Mouse (Mus musculus): ENCODE measurements at regions not wholly inside any gene's neighbourhood (a gene's known extent, or its start where the extent isn't known, plus 50 kb on each side); places are given as distances from the start of the nearest gene placed in this dataset.

DNA sequence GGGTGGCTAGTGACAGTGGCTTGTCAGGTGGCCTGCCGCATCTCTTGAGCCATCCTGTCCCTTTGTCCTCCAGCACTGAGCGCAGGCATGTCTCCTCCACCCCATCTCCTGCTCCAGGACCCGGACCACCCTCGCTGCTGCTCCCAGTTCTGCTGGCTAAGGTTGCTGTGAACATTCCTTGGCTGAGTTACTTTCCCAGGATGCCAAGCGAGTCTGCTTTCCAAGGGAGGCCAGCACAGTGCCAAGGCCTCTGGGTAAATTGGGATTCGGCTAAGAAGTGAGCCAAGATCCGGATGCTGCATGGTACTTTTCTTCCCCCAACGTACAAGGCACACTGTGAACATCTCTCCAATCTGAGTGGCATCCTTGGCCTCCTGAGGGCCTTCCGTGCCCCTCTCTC is 144.3 kb downstream of the Kif26a start:
- Histone ChIP-seq H3K9me3 (replicated peaks; ENCODE audit: control insufficient read depth, low read length) (no peaks in the 10 kb centered on the region), H3K4me2 (ENCODE audit: low read depth, low read length) (no peak overlapping the region), H3K36me3 (ENCODE audit: control insufficient read depth, insufficient read depth) (no peaks in the 10 kb centered on the region), H3K27ac (ENCODE audit: low read length) (no peak overlapping the region), H3K9ac (ENCODE audit: low read length) (no peak overlapping the region), H3K4me3 (ENCODE audit: low read length) (no peak overlapping the region), H3K4me1 (ENCODE audit: control insufficient read depth, insufficient read depth, low read length) (peaks cover 4% of the 10 kb centered on the region; the same call in 1 of the 2 replicates), H3K27me3 (ENCODE audit: control insufficient read depth, insufficient read depth, low read length) (peaks cover 4% of the 10 kb centered on the region)
- no peak for ATAC-seq (replicated peaks; ENCODE audit: extremely low read depth, insufficient read depth, low FRiP score)
- WGBS, result 85% methylated on average over 9 of the region's 9 CpGs

DNA sequence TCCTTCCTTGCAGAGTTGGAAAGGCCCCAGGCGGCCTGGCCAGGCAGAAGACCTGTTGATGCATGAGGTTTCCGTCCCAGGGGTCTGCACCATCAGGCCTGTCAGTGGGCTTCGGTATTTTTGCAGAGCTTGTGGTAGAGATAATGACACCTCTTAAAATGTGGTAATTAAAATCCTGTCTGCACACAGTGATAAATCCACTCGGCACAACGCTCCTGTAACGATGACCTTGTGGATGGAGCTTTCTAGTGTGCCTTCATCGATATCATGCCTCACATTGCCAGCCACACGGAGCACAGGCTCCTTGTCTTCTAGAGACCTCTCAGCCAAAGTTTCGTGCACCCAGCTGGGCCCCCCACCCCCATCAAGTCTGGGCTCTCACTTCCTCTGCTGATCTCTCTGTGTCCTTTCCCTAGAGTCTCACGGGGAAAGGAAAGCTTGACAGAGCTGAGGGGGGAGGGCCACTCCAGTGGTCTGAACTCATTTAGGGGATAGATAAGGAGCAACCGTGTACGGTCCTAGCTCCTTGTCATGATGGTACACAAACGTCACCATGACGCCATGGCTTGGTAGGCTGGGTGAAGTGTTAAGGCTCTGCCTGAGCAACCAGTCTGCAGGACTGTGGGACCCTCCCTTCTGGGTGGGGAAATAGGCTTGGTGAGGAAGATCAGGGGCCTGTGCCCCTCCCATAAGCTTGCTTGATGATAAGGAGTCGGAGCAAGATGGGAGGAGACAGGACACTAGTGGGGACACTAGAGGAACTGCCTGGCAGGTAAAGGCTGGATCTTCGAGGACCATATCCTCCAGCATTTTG is 145.9 kb downstream of the Kif26a start:
- no peak overlapping the region for H3K9ac ChIP-seq (ENCODE audit: low read length)
- H3K4me2 ChIP-seq (ENCODE audit: low read depth, low read length), result no peak overlapping the region
- no peak overlapping the region for H3K27ac ChIP-seq (ENCODE audit: low read length)
- no peaks in the 10 kb centered on the region for H3K36me3 ChIP-seq (ENCODE audit: control insufficient read depth, insufficient read depth)
- H3K4me1 ChIP-seq (ENCODE audit: control insufficient read depth, insufficient read depth, low read length), result peaks cover 4% of the 10 kb centered on the region; the same call in 1 of the 2 replicates
- H3K4me3 ChIP-seq (ENCODE audit: low read length), result no peak overlapping the region
- ATAC-seq (replicated peaks; ENCODE audit: extremely low read depth, insufficient read depth, low FRiP score), result no peak
- H3K27me3 ChIP-seq (ENCODE audit: control insufficient read depth, insufficient read depth, low read length), result peaks cover 4% of the 10 kb centered on the region
- 30% methylated on average over 16 of the region's 16 CpGs for WGBS
- H3K9me3 ChIP-seq (replicated peaks; ENCODE audit: control insufficient read depth, low read length), result no peaks in the 10 kb centered on the region

DNA sequence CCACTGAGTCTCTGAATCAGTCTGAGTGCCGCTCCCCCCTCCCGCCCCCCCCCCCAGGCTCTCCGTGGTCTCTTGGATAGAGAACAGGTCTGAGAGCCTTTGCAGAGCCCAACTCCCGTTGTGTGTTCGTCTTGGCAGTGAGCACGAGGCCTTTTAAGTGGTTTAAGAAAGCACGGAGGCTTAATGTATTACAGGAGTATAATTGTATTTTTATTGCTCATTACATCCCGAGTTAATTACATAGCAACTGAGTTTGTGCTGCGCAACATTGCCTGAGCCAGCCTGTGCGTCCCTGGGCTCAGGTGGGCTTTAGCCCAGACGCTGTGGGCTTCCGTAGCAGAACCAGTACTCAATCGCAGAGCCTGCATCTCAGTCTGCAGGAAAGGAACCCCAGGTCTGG is 147.1 kb downstream of the Kif26a start:
- WGBS, result 77% methylated on average over 13 of the region's 13 CpGs
- ATAC-seq (replicated peaks; ENCODE audit: extremely low read depth, insufficient read depth, low FRiP score), result no peak

DNA sequence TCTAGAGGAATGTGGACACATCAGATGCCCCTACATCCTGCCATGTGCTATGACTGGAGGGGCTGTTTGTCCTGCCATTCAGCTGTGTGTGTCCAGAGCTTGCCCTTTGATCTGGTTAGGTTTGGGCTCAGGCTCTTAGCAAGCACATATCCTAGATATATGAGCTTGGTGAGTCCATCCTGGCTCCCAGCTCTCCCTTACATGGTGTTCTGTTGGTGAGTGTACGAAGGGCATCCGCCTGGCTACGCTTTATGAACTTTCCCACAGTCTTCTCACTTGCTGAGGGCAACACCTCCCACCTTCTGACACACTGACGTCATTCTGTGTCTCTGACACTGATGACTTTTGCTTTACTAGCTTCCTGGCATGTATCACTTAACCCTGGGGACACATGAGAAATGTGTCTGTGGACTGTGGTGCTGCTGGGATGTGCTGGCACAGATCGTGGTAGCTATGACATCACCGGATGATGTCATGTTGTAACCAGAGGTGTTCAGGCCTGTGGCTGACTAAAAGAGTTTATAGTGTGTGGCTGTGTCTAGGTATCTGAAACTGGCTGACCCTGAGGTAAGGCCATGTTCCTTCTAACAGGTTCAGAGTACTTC is 149.4 kb downstream of the Kif26a start:
- no peaks in the 10 kb centered on the region for H3K9me3 ChIP-seq (replicated peaks; ENCODE audit: control insufficient read depth, low read length)
- H3K4me1 ChIP-seq (ENCODE audit: control insufficient read depth, insufficient read depth, low read length), result peaks cover 4% of the 10 kb centered on the region; the same call in 1 of the 2 replicates
- no peak for ATAC-seq (replicated peaks; ENCODE audit: extremely low read depth, insufficient read depth, low FRiP score)
- no peak overlapping the region for H3K4me3 ChIP-seq (ENCODE audit: low read length)
- H3K9ac ChIP-seq (ENCODE audit: low read length), result no peak overlapping the region
- peaks cover 8% of the 10 kb centered on the region for H3K27me3 ChIP-seq (ENCODE audit: control insufficient read depth, insufficient read depth, low read length)
- no peak overlapping the region for H3K27ac ChIP-seq (ENCODE audit: low read length)
- no peaks in the 10 kb centered on the region for H3K36me3 ChIP-seq (ENCODE audit: control insufficient read depth, insufficient read depth)
- no peak overlapping the region for H3K4me2 ChIP-seq (ENCODE audit: low read depth, low read length)
- WGBS, result 73% methylated on average over 6 of the region's 6 CpGs

More for the DNA sequence above, 147.1 kb downstream of the Kif26a start:
- H3K9me3 ChIP-seq (replicated peaks; ENCODE audit: control insufficient read depth, low read length), result no peaks in the 10 kb centered on the region
- H3K4me3 ChIP-seq (ENCODE audit: low read length), result no peak overlapping the region
- no peak overlapping the region for H3K4me2 ChIP-seq (ENCODE audit: low read depth, low read length)
- H3K4me1 ChIP-seq (ENCODE audit: control insufficient read depth, insufficient read depth, low read length), result peaks cover 4% of the 10 kb centered on the region; the same call in 1 of the 2 replicates
- no peak overlapping the region for H3K9ac ChIP-seq (ENCODE audit: low read length)
- no peaks in the 10 kb centered on the region for H3K36me3 ChIP-seq (ENCODE audit: control insufficient read depth, insufficient read depth)
- no peak overlapping the region for H3K27ac ChIP-seq (ENCODE audit: low read length)
- peaks cover 4% of the 10 kb centered on the region for H3K27me3 ChIP-seq (ENCODE audit: control insufficient read depth, insufficient read depth, low read length)

DNA sequence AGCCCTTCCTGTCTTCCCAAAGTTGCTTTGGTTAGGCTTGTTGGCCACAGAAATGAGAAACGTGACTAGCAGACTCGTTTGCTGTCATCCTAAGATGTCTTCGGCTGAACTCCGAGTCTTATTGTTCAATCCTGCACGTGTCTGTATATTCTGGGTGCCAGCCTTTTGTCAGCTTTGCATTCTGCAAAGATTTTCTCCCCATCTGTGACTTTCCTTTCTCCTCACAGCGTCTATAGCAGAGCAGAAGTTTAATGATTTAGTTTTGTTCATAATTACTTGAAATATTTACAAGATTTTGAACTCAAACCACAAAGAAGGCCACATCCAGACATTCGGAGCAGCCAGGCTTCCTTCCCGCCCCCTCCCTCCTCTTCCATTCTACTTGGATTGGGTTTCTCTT is 152.5 kb downstream of the Kif26a start:
- Histone ChIP-seq H3K27ac (ENCODE audit: low read length) (no peak overlapping the region), H3K4me3 (ENCODE audit: low read length) (no peak overlapping the region), H3K9me3 (replicated peaks; ENCODE audit: control insufficient read depth, low read length) (no peaks in the 10 kb centered on the region), H3K4me1 (ENCODE audit: control insufficient read depth, insufficient read depth, low read length) (no peaks in the 10 kb centered on the region), H3K36me3 (ENCODE audit: control insufficient read depth, insufficient read depth) (no peaks in the 10 kb centered on the region), H3K9ac (ENCODE audit: low read length) (no peak overlapping the region), H3K27me3 (ENCODE audit: control insufficient read depth, insufficient read depth, low read length) (peaks cover 9% of the 10 kb centered on the region; the same call in 1 of the 2 replicates), H3K4me2 (ENCODE audit: low read depth, low read length) (no peak overlapping the region)
- ATAC-seq (replicated peaks; ENCODE audit: extremely low read depth, insufficient read depth, low FRiP score), result no peak
- WGBS, result 87% methylated on average over 8 of the region's 8 CpGs

DNA sequence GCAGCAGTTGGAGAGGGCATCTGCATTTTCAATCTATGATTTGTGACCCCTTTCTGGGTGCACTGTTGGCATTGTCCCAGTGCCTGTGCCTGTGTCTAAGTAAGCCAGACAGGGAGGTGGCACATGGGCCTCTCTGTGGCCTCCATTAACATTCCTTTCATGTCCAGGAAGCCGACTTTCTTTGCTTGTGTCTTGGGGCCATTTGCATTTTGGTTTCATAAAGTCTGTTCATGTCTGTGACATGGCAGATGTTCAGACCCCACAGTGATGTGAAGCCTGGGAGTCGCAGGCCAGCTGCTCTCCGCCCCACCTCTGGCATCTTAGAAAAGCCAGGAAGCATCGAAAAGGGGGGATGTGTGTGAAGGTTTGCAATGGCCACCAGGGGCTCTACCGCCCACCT is 153.1 kb downstream of the Kif26a start:
- Histone ChIP-seq H3K9ac (ENCODE audit: low read length) (no peak overlapping the region), H3K4me2 (ENCODE audit: low read depth, low read length) (no peak overlapping the region), H3K9me3 (replicated peaks; ENCODE audit: control insufficient read depth, low read length) (no peaks in the 10 kb centered on the region), H3K36me3 (ENCODE audit: control insufficient read depth, insufficient read depth) (no peaks in the 10 kb centered on the region), H3K4me1 (ENCODE audit: control insufficient read depth, insufficient read depth, low read length) (no peaks in the 10 kb centered on the region), H3K4me3 (ENCODE audit: low read length) (no peak overlapping the region), H3K27ac (ENCODE audit: low read length) (no peak overlapping the region), H3K27me3 (ENCODE audit: control insufficient read depth, insufficient read depth, low read length) (peaks cover 9% of the 10 kb centered on the region; the same call in 1 of the 2 replicates)
- WGBS, result 72% methylated on average over 5 of the region's 5 CpGs
- ATAC-seq (replicated peaks; ENCODE audit: extremely low read depth, insufficient read depth, low FRiP score), result no peak

DNA sequence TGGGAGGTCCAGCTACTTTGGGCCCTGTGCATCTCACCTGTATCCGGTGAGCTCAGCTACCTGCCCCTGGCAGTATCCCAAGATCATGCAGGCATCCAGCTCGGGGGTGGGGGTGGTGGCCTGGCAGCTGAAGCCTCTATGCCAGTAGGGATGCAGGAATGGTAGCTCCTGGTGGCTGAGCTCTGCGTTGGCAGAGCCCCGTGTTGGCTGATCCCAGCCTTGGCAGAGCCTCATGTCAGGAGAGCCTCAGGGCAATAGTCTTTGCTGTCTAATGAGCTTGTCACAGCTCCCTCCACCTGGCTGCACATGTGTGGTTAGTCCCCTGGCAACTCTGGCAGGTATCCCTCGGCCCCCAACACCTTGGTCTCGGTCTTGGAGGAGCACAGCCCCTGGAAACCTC is 153.6 kb downstream of the Kif26a start:
- Histone ChIP-seq H3K4me2 (ENCODE audit: low read depth, low read length) (no peak overlapping the region), H3K9me3 (replicated peaks; ENCODE audit: control insufficient read depth, low read length) (no peaks in the 10 kb centered on the region), H3K36me3 (ENCODE audit: control insufficient read depth, insufficient read depth) (no peaks in the 10 kb centered on the region), H3K27ac (ENCODE audit: low read length) (no peak overlapping the region), H3K4me3 (ENCODE audit: low read length) (no peak overlapping the region), H3K27me3 (ENCODE audit: control insufficient read depth, insufficient read depth, low read length) (peaks cover 9% of the 10 kb centered on the region; the same call in 1 of the 2 replicates), H3K4me1 (ENCODE audit: control insufficient read depth, insufficient read depth, low read length) (no peaks in the 10 kb centered on the region), H3K9ac (ENCODE audit: low read length) (no peak overlapping the region)
- ATAC-seq (replicated peaks; ENCODE audit: extremely low read depth, insufficient read depth, low FRiP score), result no peak
- WGBS, result 79% methylated on average over 6 of the region's 6 CpGs

DNA sequence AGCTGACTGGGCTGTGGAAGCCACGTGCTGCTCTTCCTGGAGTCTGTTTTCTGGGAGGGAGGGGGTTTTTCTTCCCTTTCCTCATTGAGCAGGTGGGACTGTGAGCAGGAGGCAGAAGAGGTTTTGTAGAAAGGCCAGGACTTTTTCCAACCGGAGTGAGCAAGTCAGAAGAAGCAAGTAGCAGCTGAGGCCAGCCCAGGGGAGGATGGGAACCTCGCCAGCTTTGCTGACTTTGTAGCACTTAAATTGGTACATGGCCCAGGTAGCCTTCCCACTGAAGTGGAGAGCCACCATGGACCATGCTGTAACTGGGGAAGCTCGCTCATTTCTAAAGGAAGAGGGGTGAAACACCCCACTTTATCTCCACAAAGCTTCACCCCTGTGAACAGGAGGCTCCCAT is 154.1 kb downstream of the Kif26a start:
- no peaks in the 10 kb centered on the region for H3K9me3 ChIP-seq (replicated peaks; ENCODE audit: control insufficient read depth, low read length)
- no peak for ATAC-seq (replicated peaks; ENCODE audit: extremely low read depth, insufficient read depth, low FRiP score)
- no peaks in the 10 kb centered on the region for H3K4me1 ChIP-seq (ENCODE audit: control insufficient read depth, insufficient read depth, low read length)
- H3K9ac ChIP-seq (ENCODE audit: low read length), result no peak overlapping the region
- H3K36me3 ChIP-seq (ENCODE audit: control insufficient read depth, insufficient read depth), result no peaks in the 10 kb centered on the region
- 69% methylated on average over 4 of the region's 4 CpGs for WGBS
- H3K27me3 ChIP-seq (ENCODE audit: control insufficient read depth, insufficient read depth, low read length), result peaks cover 9% of the 10 kb centered on the region; the same call in 1 of the 2 replicates
- no peak overlapping the region for H3K4me3 ChIP-seq (ENCODE audit: low read length)
- no peak overlapping the region for H3K4me2 ChIP-seq (ENCODE audit: low read depth, low read length)
- H3K27ac ChIP-seq (ENCODE audit: low read length), result no peak overlapping the region

DNA sequence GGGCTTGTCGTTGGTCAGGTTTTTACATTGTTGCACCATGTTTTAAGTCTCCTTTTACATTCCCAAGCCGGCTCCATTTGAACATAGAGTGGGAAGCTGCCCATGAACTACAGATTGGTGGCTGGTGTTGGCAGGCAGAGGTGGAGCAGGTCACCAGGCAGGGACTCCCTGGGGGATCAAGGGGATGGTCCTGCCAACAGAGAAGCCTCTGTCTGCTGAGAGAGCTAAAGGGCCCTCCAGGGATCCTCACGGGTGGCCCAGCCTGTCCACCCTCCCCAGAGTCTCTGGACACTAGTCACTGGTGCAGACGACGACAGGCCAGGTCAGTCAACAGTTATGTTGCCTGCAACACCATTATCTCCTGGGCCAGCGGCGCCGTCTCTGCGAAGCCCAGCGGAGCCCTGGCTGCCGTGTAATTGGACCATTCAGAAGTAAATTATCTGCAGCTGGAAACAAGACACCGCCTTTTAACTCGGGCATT is 155.4 kb downstream of the Kif26a start:
- WGBS, result 19% methylated on average over 13 of the region's 13 CpGs
- Histone ChIP-seq H3K4me2 (ENCODE audit: low read depth, low read length) (no peak overlapping the region), H3K27me3 (ENCODE audit: control insufficient read depth, insufficient read depth, low read length) (peaks cover 9% of the 10 kb centered on the region; the same call in 1 of the 2 replicates)

More for the DNA sequence above, 155.4 kb downstream of the Kif26a start:
- no peak overlapping the region for H3K27ac ChIP-seq (ENCODE audit: low read length)
- no peaks in the 10 kb centered on the region for H3K36me3 ChIP-seq (ENCODE audit: control insufficient read depth, insufficient read depth)
- no peak overlapping the region for H3K4me3 ChIP-seq (ENCODE audit: low read length)
- no peak overlapping the region for H3K9ac ChIP-seq (ENCODE audit: low read length)
- no peaks in the 10 kb centered on the region for H3K9me3 ChIP-seq (replicated peaks; ENCODE audit: control insufficient read depth, low read length)
- H3K4me1 ChIP-seq (ENCODE audit: control insufficient read depth, insufficient read depth, low read length), result no peaks in the 10 kb centered on the region
- ATAC-seq (replicated peaks; ENCODE audit: extremely low read depth, insufficient read depth, low FRiP score), result no peak

Measured in heart, embryonic 16.5 days (tissue).